Mouse (Mus musculus) fat pad, adult 2 months (tissue): ENCODE results near the gene Junb.
A peak's percentile ranks its signal among the peaks of the same experiment; 100 is the strongest.

ENCODE experiments used
- DNase-seq: peaks from one replicate; pipeline ENCODE4 v3.0.0-alpha.2; 2011; ENCODE audit warnings: low read depth, low spot score; ENCODE audit errors: extremely low read depth

The Junb gene

DNA sequence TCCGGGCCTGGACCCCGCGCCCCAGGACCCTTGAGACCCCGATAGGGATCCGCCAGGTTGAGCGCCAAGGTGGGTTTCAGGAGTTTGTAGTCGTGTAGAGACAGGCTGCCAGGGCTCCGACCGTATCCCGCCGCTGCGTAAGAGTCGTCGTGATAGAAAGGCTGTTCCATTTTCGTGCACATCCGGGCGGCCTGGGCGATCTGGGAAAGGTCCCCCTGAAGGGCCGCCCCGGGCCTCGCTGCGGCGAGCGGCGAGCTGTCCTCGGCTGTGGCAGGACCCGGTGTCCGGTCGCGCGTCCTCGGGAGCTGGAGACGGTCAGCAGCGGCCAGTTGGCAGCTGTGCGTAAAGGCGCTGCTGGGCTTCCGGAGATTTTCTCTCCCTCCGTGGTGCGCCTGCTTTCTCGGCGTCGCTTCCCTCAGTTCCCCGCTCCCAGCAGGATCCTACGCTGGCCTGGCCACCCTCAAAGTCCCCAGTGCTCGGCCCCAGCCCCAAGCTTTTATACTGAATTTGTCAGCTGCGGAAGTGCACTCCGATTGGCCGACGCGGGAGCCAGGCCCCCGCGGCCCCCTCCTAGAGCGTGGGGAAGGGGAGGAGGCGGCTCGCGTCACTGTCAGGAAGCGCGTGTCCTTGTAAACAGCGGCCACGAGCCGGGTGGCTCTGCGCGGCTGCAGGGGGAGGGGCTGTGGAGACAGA lies at the start of gene Junb:
Gene Junb (minus strand): TSS at position 471 of the 693 bp plus-strand sequence.
- DNase-seq = no peak

DNA sequence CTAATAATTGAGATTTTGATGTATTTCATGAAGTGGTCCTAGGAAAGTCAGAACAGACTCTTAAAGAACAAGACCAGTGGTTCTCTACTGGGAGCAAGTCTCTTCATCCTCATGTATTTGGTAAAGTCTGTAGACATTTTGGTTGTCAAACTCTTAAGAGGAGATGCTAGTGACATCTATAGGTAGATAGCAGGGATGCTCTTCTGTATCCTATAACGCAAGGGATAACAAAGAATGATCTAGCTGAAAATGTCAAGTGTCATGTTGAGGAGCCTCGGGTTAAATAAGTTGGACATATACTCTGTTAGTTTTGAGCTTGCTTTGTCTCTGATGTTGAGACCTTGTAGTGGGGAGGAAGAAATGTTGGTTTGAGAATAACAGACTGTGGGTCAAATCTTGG lies 49.4 kb upstream of the Junb start:
- DNase-seq = no peak

DNA sequence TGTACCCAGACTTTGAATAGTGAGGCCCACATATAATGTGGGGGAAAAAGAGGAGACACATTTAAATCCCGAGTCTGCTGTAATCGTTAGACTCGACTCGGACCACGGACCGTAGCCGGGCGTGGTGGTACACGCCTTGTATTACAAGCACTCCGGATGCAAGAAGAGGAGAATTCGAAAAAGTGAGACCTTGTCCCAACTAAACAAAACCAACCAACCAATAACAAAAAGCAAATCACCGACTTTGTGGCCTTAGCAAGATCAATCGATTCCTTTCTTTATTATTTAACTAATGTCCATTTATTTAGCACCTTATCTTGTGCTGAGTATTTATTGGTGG lies 49.0 kb upstream of the Junb start:
- no peak for DNase-seq

DNA sequence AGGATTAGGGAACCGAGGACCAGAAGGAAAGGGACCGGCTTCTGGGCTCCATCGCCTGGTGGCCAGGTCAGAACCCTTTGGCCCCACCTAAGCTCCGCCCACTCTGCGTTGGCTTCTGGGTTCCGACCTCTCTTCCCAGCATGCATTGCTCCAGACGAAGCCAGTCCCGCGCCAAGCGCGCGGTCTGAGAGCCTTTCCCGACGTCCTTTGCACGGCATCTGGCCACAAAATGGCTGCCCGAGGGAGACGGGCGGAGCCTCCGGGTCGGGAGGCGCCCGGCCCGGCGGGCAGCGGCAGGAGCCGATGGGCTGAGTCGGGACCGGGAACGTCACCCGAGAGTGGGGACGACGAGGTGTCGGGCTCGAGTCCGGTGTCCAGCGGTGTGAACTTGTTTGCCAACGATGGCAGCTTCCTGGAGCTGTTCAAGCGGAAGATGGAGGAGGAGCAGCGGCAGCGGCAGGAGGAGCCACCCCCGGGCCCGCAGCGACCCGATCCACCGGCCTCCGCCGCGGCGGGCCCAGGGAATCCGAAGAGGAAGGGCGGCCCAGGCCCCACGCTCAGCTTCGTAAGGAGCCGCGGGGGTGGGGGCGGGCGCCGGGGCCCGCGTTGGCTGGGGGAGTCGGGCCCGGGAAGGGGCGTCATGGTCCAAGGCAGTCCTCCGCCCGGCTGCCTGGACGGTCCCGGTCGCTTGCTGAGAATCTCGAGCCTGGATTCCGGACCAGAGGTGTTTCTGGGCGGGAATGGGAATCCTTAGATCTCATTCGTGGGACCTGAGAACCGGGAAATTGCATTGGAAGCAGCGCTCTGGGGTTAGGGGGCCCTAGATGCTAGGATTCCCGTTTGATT lies 48.4 kb upstream of the Junb start, which contains the start of gene Trir:
Gene Trir (plus strand): TSS at position 154 of the 846 bp plus-strand sequence.
- no peak for DNase-seq

DNA sequence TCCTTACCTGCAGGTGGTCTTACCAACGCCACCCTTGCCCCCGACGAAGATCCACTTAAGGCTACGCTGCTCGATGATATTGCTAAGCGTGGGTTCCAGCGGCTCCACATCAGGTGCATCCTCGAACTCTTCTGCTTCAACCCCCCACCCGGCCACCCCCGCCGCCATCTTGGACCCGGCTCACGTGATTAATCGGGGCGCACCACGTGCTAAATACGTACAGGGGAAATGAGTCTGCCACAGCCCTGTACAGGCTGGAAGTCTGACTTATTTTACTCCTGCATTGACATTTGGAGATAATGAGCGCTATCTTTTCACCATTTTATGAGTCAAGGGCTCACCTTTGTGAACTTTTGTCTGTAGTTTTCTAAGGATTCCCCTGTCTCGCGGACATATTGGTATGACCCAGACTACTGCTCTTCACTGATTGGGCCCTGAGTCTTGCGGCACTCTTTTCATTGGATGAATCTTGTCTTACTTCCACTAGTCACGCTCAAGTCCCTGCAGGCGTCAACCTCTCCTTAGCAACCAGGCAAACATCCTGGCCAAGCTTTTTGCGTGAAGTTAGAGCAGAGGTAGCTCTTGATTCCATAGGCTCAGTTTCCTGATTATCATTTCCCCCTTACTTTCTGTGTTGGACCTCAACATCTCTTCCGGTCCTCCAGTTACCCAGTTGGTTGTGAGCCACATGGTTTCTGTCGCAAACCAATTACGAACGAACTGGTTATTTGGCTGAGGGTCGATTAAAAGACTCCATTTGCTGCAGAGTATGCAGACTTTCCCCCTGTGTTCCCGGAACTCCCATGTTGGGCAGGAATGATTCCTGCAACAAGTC lies 46.8 kb upstream of the Junb start, which contains the start of gene Asna1:
Gene Asna1 (minus strand): TSS at position 184 of the 835 bp plus-strand sequence.
- peak; percentile 83 for DNase-seq

DNA sequence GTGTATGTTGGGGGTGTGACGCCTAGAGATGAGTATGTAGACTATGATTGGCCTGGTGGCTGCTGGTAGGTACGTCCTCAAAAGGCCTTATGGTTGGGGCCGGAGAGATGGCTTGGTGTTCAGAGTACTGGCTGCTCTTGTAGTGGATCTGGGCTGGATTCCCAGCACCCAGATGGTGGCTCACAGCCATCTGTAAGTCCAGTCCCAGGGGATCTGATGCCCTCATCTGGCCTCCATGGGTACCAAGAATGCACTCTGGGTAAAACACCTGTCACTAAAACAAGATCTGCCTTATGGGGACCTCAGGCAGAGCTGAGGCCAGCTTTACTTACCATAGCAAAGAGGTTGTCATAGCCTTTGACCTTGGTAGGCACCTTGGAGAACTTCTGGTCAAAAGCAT lies 45.3 kb upstream of the Junb start:
- no peak for DNase-seq

DNA sequence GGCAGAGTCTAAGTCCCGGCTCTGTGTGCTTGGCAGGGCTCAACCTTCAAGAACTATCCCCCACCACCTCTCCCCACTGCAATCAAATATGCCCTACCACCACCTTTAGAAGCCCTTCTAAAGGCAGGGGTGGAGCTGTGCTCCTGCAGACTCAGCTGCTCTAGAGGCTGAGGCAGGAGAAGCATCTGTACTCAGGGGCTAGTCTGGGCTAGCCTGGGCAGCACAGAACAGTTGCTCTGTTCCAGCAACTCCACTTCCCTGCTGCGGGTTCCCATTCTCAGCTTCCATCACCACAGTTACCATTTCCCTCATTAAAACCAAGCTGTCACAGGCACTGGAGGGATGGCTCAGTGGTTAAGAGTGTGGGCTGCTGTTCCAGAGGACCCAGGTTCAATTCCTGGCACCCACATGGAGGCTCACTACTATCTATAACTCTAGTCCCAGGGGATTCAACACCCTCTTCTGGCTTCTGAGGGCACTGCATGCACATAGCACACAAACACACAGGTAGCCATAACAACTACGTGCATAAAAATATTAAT lies 43.1 kb upstream of the Junb start:
- DNase-seq = no peak

DNA sequence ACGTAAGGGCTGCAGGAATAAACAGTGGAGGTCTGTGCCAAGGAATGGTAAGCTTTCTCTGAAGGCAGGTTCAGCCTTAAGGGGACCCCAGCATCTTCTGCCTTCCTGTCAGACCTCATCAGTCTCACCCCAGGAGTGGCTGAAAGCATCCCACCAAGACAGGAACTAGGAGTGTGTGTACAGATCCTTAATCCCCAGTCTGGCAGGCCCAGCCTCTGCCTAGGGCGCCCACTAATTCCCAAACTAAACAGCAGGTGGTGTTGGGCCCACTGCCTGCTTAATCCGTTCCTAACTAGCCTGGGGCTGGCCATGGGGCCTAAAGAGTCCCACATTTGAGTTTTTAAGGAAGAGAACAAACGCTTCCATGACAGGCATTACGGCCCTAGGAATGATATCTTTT lies 38.7 kb upstream of the Junb start:
- DNase-seq = no peak

DNA sequence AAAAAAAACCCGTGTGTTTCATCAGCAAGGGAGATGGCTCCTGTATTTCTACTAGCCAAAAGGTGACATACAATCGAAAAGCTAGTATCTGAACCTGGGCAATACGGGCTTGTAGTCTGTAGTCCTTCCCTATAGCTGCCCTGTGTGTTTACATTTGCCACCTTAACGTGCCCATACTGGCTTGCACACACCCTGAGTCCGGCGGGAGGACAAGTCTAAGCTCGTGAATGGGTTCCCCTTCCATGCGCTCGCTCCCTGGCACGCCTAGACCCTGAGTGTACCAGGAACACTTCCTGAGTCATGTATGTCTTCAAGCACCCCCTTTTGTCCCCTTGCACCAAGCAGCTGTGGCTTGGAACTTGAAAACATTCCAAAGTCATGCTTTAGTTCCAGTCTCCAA lies 38.2 kb upstream of the Junb start:
- DNase-seq = no peak

DNA sequence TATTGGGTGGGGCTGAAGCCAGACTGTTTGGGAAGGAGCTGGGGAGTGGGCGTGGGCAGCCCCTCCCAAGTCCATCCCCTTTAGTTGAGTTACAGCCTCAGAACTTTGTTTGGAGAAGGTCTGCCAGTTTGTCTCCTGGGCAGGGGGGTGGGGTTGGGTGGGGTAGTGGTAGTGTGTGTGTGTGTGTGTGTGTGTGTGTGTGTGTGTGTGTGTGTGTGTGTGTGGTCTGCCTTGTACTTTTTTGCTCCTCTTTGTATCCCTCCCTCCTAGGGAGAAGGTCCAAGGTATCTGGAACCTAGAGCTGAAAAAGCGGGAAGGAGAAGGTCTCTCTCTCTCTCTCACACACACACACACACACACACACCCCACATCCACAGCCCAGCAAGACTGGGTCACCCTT lies 35.9 kb upstream of the Junb start, which contains the start of gene Best2:
Gene Best2 (minus strand): TSS at position 101 of the 400 bp plus-strand sequence.
- DNase-seq = no peak

DNA sequence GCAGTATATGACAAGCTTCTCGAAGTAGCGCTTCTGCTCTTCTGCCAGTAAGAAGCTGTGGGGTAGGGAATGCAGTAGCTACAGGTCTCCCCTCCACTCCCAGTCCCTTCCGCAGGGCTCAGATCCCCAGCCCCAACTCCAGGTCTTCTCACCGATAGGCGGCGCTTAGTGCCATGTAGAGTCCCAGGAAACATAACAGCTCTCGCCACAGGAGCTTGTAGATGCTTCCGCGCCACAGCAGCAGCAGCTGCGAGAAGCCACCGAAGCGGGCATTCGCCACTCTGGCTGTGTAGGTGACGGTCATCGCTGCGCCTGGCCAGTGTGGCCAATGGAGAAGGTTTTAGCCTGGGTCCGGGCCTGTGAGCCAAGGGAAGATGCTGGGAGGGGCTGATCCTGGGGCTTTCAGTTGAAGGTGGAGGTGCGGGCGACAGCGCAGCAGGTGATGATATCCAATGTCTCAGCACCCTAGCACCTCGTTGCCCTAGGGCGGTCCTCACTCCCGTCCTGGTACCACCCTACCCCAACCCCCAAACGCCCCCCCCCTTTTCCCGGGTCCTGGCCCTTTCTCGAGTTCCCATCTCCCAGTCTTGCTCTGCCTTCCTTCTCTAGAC lies 34.8 kb upstream of the Junb start:
- no peak for DNase-seq

DNA sequence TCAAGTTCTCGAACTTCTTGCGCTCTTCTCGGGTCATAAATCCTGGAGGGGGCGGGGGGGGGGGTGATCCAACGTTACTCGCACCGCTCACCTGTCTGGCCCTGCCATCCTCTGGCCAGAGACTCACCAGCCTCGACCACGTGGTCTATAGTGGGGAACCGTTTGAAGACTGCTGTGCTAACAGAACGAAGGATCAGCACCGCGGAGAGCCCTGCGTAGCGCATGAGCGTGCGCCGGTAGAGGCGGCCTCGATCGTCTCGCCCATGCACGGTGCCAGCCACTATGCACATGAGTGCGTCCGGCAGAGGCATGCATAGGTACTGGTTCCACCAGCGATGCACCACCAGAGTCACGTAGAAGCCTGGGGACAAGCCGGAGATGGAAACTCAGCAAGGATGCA lies 32.7 kb upstream of the Junb start:
- no peak for DNase-seq

DNA sequence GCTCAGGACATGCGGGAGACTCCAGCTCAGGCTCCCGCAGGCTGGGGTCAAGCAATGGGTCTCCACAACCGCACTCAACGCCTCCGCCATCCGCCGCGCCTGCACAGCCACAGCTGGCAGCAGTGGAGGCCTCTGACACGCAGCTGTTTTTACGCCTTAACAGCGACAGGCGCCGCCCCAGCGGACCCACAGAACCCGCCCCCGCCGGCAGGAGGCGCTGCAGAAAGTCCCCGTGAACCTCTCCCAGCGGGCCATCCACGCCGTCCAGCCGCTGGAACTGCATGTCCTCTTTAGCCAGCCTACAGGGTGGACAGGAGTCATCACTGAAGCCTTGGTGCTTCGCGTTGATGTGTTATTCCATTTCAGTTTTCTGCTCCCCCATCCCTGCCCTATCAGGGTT lies 29.2 kb upstream of the Junb start:
- DNase-seq = no peak

DNA sequence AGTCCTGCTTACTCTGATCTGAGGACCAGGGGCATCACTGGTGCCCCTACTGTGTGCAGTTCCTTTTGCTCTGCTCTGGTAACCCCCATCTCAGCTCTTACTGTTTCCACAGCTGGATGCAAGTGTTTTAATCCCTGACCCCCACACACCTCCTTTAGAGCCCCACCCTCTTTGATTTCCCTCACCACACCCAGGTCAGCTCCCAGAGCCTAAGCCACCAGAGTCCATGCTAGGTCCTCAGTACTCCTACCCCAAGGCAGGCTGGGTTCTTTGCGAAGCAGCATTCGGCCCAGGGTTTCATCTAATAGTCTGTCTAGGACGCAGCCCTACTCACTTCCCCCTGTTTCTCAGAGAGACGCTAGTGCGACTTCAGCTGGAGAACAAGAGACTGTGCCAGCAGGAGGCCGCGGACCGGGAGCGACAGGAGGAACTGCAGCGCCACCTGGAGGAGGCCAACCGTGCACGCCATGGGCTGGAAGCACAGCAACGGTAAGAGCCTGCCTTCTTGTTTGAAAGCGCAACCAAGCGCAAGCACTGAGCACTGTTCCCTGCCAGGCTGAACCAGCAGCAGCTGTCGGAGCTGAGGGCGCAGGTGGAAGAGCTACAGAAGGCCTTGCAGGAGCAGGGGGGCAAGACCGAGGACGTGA lies 19.3 kb upstream of the Junb start:
- no peak for DNase-seq

DNA sequence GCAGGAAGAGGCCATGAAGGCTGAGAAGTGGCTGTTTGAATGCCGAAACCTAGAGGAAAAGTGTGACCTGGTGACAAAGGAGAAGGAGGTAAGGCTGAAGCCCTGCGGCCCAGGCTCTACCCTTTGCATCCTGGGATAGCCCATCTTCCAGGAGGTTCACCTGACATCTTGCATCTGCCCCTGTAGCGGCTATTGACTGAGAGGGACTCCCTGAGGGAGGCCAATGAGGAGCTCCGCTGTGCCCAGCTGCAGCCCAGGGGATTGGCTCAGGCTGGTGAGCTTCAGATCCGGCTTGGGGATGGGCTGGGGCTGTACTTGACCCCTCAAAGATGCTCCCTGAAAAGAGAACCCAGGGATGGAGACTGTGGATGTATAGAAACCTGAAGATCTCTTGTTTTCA lies 18.5 kb upstream of the Junb start:
- no peak for DNase-seq

DNA sequence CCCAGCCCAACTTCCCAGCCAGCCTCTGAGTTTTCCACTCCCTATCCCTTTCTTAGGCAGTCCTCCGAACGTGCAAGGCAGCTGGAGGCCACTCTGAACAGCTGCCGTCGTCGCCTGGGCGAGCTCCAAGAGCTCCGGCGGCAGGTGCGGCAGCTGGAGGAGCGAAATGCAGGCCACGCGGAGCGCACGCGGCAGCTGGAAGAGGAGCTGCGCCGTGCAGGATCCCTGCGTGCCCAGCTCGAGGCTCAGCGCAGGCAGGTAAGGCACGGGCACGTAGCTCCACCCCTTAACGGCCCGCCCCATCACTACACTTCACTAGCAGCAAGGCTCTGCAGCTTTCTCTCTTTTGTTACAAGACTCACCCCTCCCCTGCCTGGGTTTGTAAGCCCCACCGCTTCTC lies 17.2 kb upstream of the Junb start:
- DNase-seq = no peak

DNA sequence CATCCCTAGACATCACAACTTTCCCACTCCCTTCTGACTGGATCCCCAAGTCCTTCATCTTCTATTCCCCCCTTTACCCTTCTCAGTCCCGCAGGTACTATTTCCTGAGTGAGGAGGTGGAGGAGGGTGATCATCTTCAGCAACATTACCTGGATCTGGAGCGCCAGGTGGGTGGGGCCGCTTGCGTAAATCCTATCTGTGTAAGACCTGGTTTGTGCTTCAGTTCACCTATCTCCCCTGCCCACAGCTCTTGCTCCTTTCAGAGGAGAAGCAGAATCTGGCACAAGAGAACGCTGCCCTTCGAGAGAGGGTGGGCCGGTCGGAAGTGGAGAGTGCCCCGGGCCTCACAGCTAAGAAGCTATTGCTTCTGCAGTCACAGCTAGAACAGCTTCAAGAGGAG lies 15.9 kb upstream of the Junb start:
- DNase-seq = no peak

DNA sequence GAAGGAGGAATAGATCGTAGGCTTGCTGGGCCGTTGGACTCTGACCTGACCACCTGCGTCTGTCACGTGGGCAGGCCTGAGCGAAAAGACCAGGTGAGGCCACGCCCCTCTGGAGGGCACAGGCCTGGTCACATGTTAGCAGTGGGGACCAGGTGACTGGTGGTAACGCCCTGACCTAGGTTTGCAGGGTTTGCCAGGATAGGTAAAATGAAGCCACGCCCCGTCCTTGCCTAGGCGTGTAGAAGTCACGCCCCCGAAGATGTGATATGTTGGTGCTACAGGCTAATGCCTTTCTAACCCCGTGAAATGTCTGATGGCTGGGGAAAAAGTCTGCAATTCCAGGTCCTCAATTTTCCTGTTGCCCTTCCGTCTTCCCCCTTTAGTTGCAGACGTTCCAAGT lies 12.3 kb upstream of the Junb start:
- peak; percentile 85 for DNase-seq

DNA sequence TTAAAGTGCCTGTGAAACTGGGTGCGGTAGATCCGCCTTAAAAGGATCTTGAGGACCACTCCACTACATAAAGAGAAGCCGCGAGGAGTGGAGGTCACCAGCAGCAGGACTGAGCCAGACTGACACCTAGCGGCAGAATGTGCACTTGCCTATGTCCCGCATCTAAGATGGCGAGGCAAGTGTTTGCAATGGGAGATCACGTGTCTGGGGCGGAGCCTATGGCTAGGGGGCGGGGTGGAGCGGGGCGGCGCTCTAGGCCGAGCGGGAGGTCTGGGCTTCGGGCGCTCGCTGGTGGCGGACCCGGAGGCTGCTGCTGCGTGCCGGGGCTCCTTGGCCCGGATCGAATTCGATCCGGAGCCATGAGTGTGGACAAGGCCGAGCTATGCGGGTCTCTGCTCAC lies 11.8 kb upstream of the Junb start, which contains the start of gene Hook2:
Gene Hook2 (plus strand): TSS at position 255 of the 400 bp plus-strand sequence.
- no peak for DNase-seq

DNA sequence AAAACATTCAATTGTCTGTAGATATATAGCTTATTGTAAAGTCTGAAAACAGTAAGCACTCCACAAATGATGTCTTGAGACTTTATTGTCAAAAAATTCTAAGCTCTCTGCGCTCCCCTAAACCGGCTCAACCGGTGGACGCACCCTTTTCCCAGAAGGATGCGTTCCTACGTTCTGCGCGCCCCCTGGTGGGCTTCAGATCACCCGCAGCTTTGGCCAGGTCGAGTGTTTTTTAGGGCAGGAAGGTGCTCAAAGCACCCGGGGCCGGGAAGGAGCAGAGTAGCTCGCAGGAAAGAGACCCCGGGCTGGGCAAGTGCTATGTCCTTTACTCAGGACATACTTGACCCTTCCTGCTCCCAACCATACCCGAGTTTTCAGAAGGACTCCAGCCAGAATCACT lies 11.3 kb upstream of the Junb start:
- no peak for DNase-seq
